ENCODE assay signal across 27 mouse cellular contexts in genomic region chr4:97236945-97237344, GRCm38 (mm10). TPM values are rescaled to one million over a fixed set of nuclear protein-coding genes. Genes with fewer than 3 reads are reported as not detected.
DNase-seq lines count a peak whose midpoint lies in the region; ATAC-seq and TF ChIP-seq lines count a peak whose summit lies in the region.
"Had no signal": no experiment of that assay in that cellular context is flagged by ENCODE, and none has a peak within 500 bp of the region (broad histone marks: within the 10 kb centered on the region; RNA-seq: fewer than 3 reads in every experiment).

No protein-coding gene starts in this region.

- no peaks in the 10 kb centered on the region for H3K4me1 ChIP-seq in embryonic facial prominence, embryonic 14.5 days (ENCODE audit: control insufficient read depth, insufficient read depth, low read length)
- no peaks in the 10 kb centered on the region for H3K4me1 ChIP-seq in embryonic facial prominence, embryonic 10.5 days
- H3K4me1 ChIP-seq in lung, postnatal 0 days (ENCODE audit: insufficient read depth, low read depth, low read length), result no peaks in the 10 kb centered on the region
- no peaks in the 10 kb centered on the region for H3K4me1 ChIP-seq in lung, adult 2 months (ENCODE audit: control insufficient read depth, insufficient read depth, low read length)
- H3K4me1 ChIP-seq in forebrain, embryonic 13.5 days, result peaks cover 26% of the 10 kb centered on the region
- no peaks in the 10 kb centered on the region for H3K4me1 ChIP-seq in thymus, adult 2 months (replicated peaks; ENCODE audit: control insufficient read depth, insufficient read depth, low read length)
- H3K4me1 ChIP-seq: embryonic facial prominence, embryonic 13.5 days; heart, embryonic 10.5 days; intestine, embryonic 15.5 days had no signal

- peak; percentile 43 for DNase-seq in embryonic facial prominence, embryonic 14.5 days (ENCODE audit: low spot score)
- DNase-seq in embryonic facial prominence, embryonic 10.5 days (ENCODE audit: low spot score), result no peak
- peak; percentile 14 for DNase-seq in lung, postnatal 0 days (ENCODE audit: low spot score)
- DNase-seq in lung, adult 2 months, result no peak
- DNase-seq in heart, adult 18-20 months, result no peak
- no peak for DNase-seq in thymus, adult 2 months
- DNase-seq: adrenal gland, adult 8-10 months; adrenal gland, postnatal 36 days; B cell, adult 2 months; cerebellum, adult 11 months; cerebellum, adult 8-10 months; gastrocnemius, adult 2 months; gastrocnemius, postnatal 25 days; heart, postnatal 10 days; heart, postnatal 4 days; kidney, adult 18-20 months had no signal

- WGBS in embryonic facial prominence, embryonic 14.5 days, result 55% methylated on average over 4 of the region's 4 CpGs
- 79% methylated on average over 4 of the region's 4 CpGs for WGBS in embryonic facial prominence, embryonic 10.5 days
- WGBS in lung, postnatal 0 days, result 50% methylated on average over 4 of the region's 4 CpGs
- 55% methylated on average over 4 of the region's 4 CpGs for WGBS in lung, adult 2 months
- WGBS in forebrain, embryonic 13.5 days, result 43% methylated on average over 4 of the region's 4 CpGs
- 77% methylated on average over 4 of the region's 4 CpGs for WGBS in thymus, adult 2 months

- TF ChIP-seq EP300 in lung, postnatal 0 days (IDR thresholded peaks at IDR 0.05), result no peak

- TF ChIP-seq POLR2A in lung, adult 2 months (IDR thresholded peaks at IDR 0.05; ENCODE audit: borderline replicate concordance, extremely low read depth, low read depth, low read length), result no peak
- TF ChIP-seq POLR2A in thymus, adult 2 months (IDR thresholded peaks at IDR 0.05; ENCODE audit: control insufficient read depth, extremely low read depth, insufficient read depth, low read length, poor library complexity), result no peak

- no peak for TF ChIP-seq CTCF in lung, postnatal 0 days (IDR thresholded peaks at IDR 0.05)
- TF ChIP-seq CTCF in lung, adult 2 months (IDR thresholded peaks at IDR 0.05; ENCODE audit: insufficient read depth, low read length), result no peak
- no peak for TF ChIP-seq CTCF in thymus, adult 2 months (IDR thresholded peaks at IDR 0.05; ENCODE audit: borderline replicate concordance, control insufficient read depth, extremely low read depth, insufficient read depth, low read length, poor library complexity)

- H3K36me3 ChIP-seq in embryonic facial prominence, embryonic 14.5 days (ENCODE audit: control insufficient read depth, insufficient read depth, low read length), result no peaks in the 10 kb centered on the region
- no peaks in the 10 kb centered on the region for H3K36me3 ChIP-seq in embryonic facial prominence, embryonic 10.5 days (replicated peaks)
- no peaks in the 10 kb centered on the region for H3K36me3 ChIP-seq in lung, postnatal 0 days (ENCODE audit: insufficient read depth, low read length)
- H3K36me3 ChIP-seq in forebrain, embryonic 13.5 days (ENCODE audit: poor library complexity, severe bottlenecking), result no peaks in the 10 kb centered on the region
- no peaks in the 10 kb centered on the region for H3K36me3 ChIP-seq in thymus, adult 2 months (ENCODE audit: control insufficient read depth, insufficient read depth, low read length)
- H3K36me3 ChIP-seq: embryonic facial prominence, embryonic 13.5 days; G1E; heart, embryonic 10.5 days; hindbrain, embryonic 13.5 days; intestine, embryonic 15.5 days had no signal

- H3K9ac ChIP-seq in embryonic facial prominence, embryonic 14.5 days (ENCODE audit: low read depth, low read length), result no peak overlapping the region
- H3K9ac ChIP-seq in lung, postnatal 0 days (replicated peaks; ENCODE audit: low read depth), result no peak overlapping the region
- H3K9ac ChIP-seq in forebrain, embryonic 13.5 days, result no peak overlapping the region
- H3K9ac ChIP-seq: embryonic facial prominence, embryonic 13.5 days; hindbrain, embryonic 13.5 days; intestine, embryonic 15.5 days had no signal

- no peak overlapping the region for H3K27ac ChIP-seq in embryonic facial prominence, embryonic 14.5 days (replicated peaks; ENCODE audit: low read depth, low read length)
- H3K27ac ChIP-seq in embryonic facial prominence, embryonic 10.5 days (replicated peaks), result no peak overlapping the region
- H3K27ac ChIP-seq in lung, postnatal 0 days (ENCODE audit: low read length), result no peak overlapping the region
- H3K27ac ChIP-seq in forebrain, embryonic 13.5 days, result peak overlapping the region; percentile 65
- no peak overlapping the region for H3K27ac ChIP-seq in thymus, adult 2 months (ENCODE audit: control insufficient read depth, insufficient read depth, low read length)
- H3K27ac ChIP-seq: embryonic facial prominence, embryonic 13.5 days; gastrocnemius, adult 2 months; heart, embryonic 10.5 days; hindbrain, embryonic 13.5 days; intestine, embryonic 15.5 days had no signal

- no peak for ATAC-seq in embryonic facial prominence, embryonic 14.5 days (ENCODE audit: low read depth)
- ATAC-seq in lung, postnatal 0 days, result no peak
- peak; percentile 22; the same call in 1 of the 2 replicates for ATAC-seq in forebrain, embryonic 13.5 days
- ATAC-seq: CD4-positive, CD25-positive, alpha-beta regulatory T cell, adult 4 months; intestine, embryonic 15.5 days had no signal

- H3K4me2 ChIP-seq in embryonic facial prominence, embryonic 14.5 days (ENCODE audit: low read depth, low read length), result no peak overlapping the region
- H3K4me2 ChIP-seq in lung, postnatal 0 days (replicated peaks; ENCODE audit: low read depth, low read length), result no peak overlapping the region
- no peak overlapping the region for H3K4me2 ChIP-seq in forebrain, embryonic 13.5 days
- H3K4me2 ChIP-seq: embryonic facial prominence, embryonic 13.5 days; hindbrain, embryonic 13.5 days; intestine, embryonic 15.5 days had no signal

- H3K9me3 ChIP-seq in embryonic facial prominence, embryonic 14.5 days (ENCODE audit: control insufficient read depth, low read length), result 0 out of 2 replicates have a peak, but pooled peaks cover 4% of the 10 kb centered on the region
- H3K9me3 ChIP-seq in embryonic facial prominence, embryonic 10.5 days, result no peaks in the 10 kb centered on the region
- no peaks in the 10 kb centered on the region for H3K9me3 ChIP-seq in lung, postnatal 0 days (ENCODE audit: low read length)
- no peaks in the 10 kb centered on the region for H3K9me3 ChIP-seq in forebrain, embryonic 13.5 days (replicated peaks)
- H3K9me3 ChIP-seq: heart, embryonic 10.5 days; hindbrain, embryonic 13.5 days; intestine, embryonic 15.5 days had no signal

- no peaks in the 10 kb centered on the region for H3K27me3 ChIP-seq in embryonic facial prominence, embryonic 14.5 days (replicated peaks; ENCODE audit: control insufficient read depth, insufficient read depth, low read length)
- H3K27me3 ChIP-seq in embryonic facial prominence, embryonic 10.5 days (replicated peaks; ENCODE audit: low read depth, poor library complexity, severe bottlenecking), result no peaks in the 10 kb centered on the region
- no peaks in the 10 kb centered on the region for H3K27me3 ChIP-seq in lung, postnatal 0 days (replicated peaks; ENCODE audit: insufficient read depth, low read length)
- no peaks in the 10 kb centered on the region for H3K27me3 ChIP-seq in forebrain, embryonic 13.5 days
- no peaks in the 10 kb centered on the region for H3K27me3 ChIP-seq in thymus, adult 2 months (ENCODE audit: control insufficient read depth, insufficient read depth, low read length)
- H3K27me3 ChIP-seq: embryonic facial prominence, embryonic 13.5 days; hindbrain, embryonic 13.5 days; intestine, embryonic 15.5 days had no signal

- no peak overlapping the region for H3K4me3 ChIP-seq in embryonic facial prominence, embryonic 14.5 days (ENCODE audit: low read depth, low read length)
- H3K4me3 ChIP-seq in embryonic facial prominence, embryonic 10.5 days, result no peak overlapping the region
- H3K4me3 ChIP-seq in lung, postnatal 0 days (ENCODE audit: low read depth, low read length), result no peak overlapping the region
- H3K4me3 ChIP-seq in lung, adult 2 months (replicated peaks; ENCODE audit: extremely low read depth, low read depth, low read length), result no peak overlapping the region
- H3K4me3 ChIP-seq in forebrain, embryonic 13.5 days, result no peak overlapping the region
- H3K4me3 ChIP-seq in thymus, adult 2 months (ENCODE audit: control insufficient read depth, insufficient read depth, low read length), result no peak overlapping the region
- H3K4me3 ChIP-seq: embryonic facial prominence, embryonic 13.5 days; erythroblast, embryonic 14.5 days; gastrocnemius, adult 2 months; heart, embryonic 10.5 days; hindbrain, embryonic 13.5 days; intestine, embryonic 15.5 days had no signal

RNA-seq across cellular contexts. Expression of gene Gm10192, which starts 54.0 kb away (rescaled TPM):
- polyA plus RNA-seq in embryonic facial prominence, embryonic 14.5 days (2014; fragmentation: Nextera tagmentation; extraction: Ambion mirVana), result not detected in 2 replicates
- polyA plus RNA-seq in embryonic facial prominence, embryonic 10.5 days (2016; fragmentation: Nextera tagmentation; extraction: Ambion mirVana), result not detected in 2 replicates
- not detected in 2 replicates for polyA plus RNA-seq in lung, postnatal 0 days (2015; fragmentation: Nextera tagmentation; extraction: Ambion mirVana)
- polyA plus RNA-seq in lung, adult 2 months (2012; rRNA removed), result not detected in 2 replicates
- not detected in 2 replicates for polyA plus RNA-seq in forebrain, embryonic 13.5 days (2015; fragmentation: Nextera tagmentation; extraction: Ambion mirVana)
- total RNA-seq in heart, adult 18-20 months (2021), result not detected
- not detected in 2 replicates for polyA plus RNA-seq in thymus, adult 2 months (2012; rRNA removed)
- total RNA-seq: adrenal gland, adult 8-10 months; adrenal gland, postnatal 36 days; G1E; gastrocnemius, adult 2 months; gastrocnemius, postnatal 25 days; granulocyte monocyte progenitor cell, adult 5-6 weeks; heart, postnatal 10 days; heart, postnatal 4 days had no signal
- polyA plus RNA-seq: CD4-positive, CD25-positive, alpha-beta regulatory T cell, adult 4 months; cortical plate, adult 2 months; embryonic facial prominence, embryonic 13.5 days; erythroblast, embryonic 14.5 days; G1E; heart, embryonic 10.5 days; heart, embryonic 14.5 days; hindbrain, embryonic 13.5 days; intestine, embryonic 15.5 days had no signal

Comparison
In these comparisons a context has a peak if more than half of its experiments do, and no peak if none do; other contexts are left out.
1. DNase-seq: peak in embryonic facial prominence, embryonic 14.5 days (single experiment) and lung, postnatal 0 days (single experiment); none in embryonic facial prominence, embryonic 10.5 days (single experiment), lung, adult 2 months (single experiment), heart, adult 18-20 months (0 of 2) and thymus, adult 2 months (single experiment).